Mouse (Mus musculus): ENCODE data around the gene Med20. TPM values are rescaled to one million over a fixed set of nuclear protein-coding genes. Genes with fewer than 3 reads are reported as not detected.

The Med20 gene
- polyA plus RNA-seq, 1 experiment from 2014 or later, result 50.2 TPM

- 85% methylated on average over 4 of the region's 4 CpGs for WGBS
- no peaks in the 10 kb centered on the region for H3K4me1 ChIP-seq
- H3K36me3 ChIP-seq, result no peaks in the 10 kb centered on the region
- H3K4me3 ChIP-seq, result no peak overlapping the region
- H3K27me3 ChIP-seq, result no peaks in the 10 kb centered on the region
- H3K9me3 ChIP-seq, result no peaks in the 10 kb centered on the region
- H3K27ac ChIP-seq (replicated peaks), result no peak overlapping the region
- H3K9ac ChIP-seq (replicated peaks), result no peak overlapping the region
- ATAC-seq (replicated peaks), result no peak
- no peak overlapping the region for H3K4me2 ChIP-seq (replicated peaks)
Observed at GRCm38 (mm10) chr17:47580962-47581361, 30.4 kb upstream of the Med20 start.

DNA sequence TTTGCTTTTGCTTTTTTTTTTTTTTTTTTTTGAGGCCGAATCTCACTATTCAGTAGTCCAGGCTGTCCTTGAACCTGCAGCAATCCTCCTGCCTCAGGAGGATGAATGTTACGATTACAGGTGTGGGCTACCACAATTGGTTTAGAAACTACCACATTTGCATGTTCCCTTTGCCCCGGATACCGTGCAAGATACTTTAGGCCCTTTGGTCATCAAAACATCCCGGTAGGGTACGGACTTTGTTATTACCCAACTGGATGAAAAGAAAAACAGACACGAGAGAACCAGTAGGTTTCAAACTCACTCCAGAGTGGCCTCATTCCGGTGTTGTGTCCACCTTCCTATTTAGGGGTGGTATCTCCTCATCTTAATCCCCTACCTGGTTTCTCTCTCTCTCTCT is 22.9 kb upstream of the Med20 start:
- no peak overlapping the region for H3K4me2 ChIP-seq (replicated peaks)
- H3K4me1 ChIP-seq, result peaks cover 7% of the 10 kb centered on the region
- no peaks in the 10 kb centered on the region for H3K36me3 ChIP-seq
- H3K27ac ChIP-seq (replicated peaks), result no peak overlapping the region
- no peak overlapping the region for H3K9ac ChIP-seq (replicated peaks)
- no peaks in the 10 kb centered on the region for H3K9me3 ChIP-seq
- no peak overlapping the region for H3K4me3 ChIP-seq
- 83% methylated on average over 8 of the region's 8 CpGs for WGBS
- no peaks in the 10 kb centered on the region for H3K27me3 ChIP-seq
- ATAC-seq (replicated peaks), result no peak

DNA sequence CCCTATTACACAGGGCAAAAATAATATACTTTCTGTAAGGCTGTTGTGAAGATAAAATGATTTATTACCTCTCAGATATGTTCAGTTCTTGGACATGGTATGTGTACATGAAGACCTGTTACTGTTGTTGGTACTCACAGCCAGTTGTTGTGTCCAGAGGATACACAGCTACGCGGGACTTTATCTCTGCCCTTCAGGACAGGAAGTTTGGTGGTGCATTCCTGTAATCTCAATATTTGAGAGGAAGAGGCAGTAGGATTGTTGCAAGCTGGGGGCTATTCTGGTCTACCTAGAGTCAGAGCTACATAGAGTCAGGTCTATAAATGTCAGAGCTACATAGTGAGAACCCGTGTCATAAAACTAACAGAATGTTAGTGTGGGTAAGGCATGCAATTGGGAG is 20.3 kb upstream of the Med20 start:
- 90% methylated on average over 3 of the region's 3 CpGs for WGBS
- Histone ChIP-seq H3K9ac (replicated peaks) (no peak overlapping the region), H3K4me3 (no peak overlapping the region), H3K27me3 (no peaks in the 10 kb centered on the region), H3K27ac (replicated peaks) (no peak overlapping the region), H3K4me1 (peaks cover 30% of the 10 kb centered on the region), H3K36me3 (no peaks in the 10 kb centered on the region), H3K9me3 (no peaks in the 10 kb centered on the region), H3K4me2 (replicated peaks) (no peak overlapping the region)
- ATAC-seq (replicated peaks), result no peak

GRCm38 (mm10) chr17:47593215-47593853 is 18.0 kb upstream of the Med20 start:
- peak overlapping the region; percentile 90 for H3K4me3 ChIP-seq
- H3K4me2 ChIP-seq (replicated peaks), result peak overlapping the region; percentile 84
- WGBS, result under 1% methylated on average over 61 of the region's 63 CpGs
- no peaks in the 10 kb centered on the region for H3K36me3 ChIP-seq
- ATAC-seq (replicated peaks), result peak; percentile 92
- H3K27ac ChIP-seq (replicated peaks), result peak overlapping the region; percentile 81
- H3K9me3 ChIP-seq, result no peaks in the 10 kb centered on the region
- peaks cover 45% of the 10 kb centered on the region for H3K4me1 ChIP-seq
- peak overlapping the region; percentile 64 for H3K9ac ChIP-seq (replicated peaks)
- H3K27me3 ChIP-seq, result no peaks in the 10 kb centered on the region

DNA sequence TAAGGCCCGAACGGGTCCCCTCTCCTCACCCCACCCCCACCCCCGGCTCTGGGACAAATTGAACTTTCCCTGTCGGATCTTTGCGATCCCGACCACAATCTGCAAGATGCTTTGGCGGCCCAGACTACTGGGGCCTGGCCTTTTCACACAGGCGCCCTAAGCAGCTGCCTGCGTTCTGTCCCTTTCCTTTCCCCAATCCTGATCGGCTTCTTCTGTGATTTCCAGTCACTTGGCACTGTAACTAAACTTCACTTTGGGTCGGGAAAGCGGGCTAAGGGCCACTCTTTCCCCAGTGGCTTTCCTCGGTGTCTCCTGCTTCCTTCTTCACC is 17.6 kb upstream of the Med20 start:
- peaks cover 45% of the 10 kb centered on the region for H3K4me1 ChIP-seq

DNA sequence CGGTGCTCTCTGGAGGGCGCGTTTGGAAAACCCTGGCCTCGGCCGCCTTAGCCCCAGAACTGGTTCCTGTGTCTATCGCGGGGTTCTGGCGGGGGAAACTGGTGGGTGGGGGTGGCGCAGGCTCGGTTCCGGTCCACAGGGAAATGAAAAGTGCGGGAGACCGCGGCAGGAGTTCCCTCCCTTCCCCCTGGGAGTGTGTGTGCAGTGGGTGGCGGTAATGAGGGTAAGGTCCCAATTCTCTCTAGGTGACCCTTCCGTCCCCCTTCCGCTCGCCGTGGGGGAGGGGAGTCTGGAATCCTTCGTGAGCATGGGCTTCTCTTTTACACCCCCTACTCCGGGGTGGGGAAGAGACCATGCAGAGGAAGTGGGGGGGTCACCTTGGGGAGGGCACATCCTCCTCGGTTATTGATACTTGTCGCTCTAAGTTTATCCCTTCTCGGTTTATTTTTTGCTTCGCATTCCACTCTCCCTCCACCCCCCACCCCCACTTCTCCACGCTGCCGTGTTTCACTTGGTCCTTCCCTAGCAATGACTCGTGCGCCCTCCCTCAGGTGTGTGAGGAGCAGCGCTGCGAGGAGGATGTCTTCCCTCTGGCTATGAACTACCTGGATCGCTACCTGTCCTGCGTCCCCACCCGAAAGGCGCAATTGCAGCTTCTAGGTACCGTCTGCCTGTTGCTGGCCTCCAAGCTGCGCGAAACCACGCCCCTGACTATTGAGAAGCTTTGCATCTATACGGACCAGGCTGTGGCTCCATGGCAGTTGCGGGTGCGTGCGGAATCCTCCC is 17.0 kb upstream of the Med20 start:
- peak overlapping the region; percentile 90 for H3K4me3 ChIP-seq
- 0 out of 2 replicates have a peak, but pooled peaks cover under 1% of the 10 kb centered on the region for H3K36me3 ChIP-seq
- peak overlapping the region; percentile 64 for H3K9ac ChIP-seq (replicated peaks)
- peak overlapping the region; percentile 81 for H3K27ac ChIP-seq (replicated peaks)
- 0 out of 2 replicates have a peak, but pooled peaks have one; percentile 0 for ATAC-seq (replicated peaks)
- no peaks in the 10 kb centered on the region for H3K9me3 ChIP-seq
- peak overlapping the region; percentile 84 for H3K4me2 ChIP-seq (replicated peaks)
- H3K27me3 ChIP-seq, result no peaks in the 10 kb centered on the region
- peaks cover 45% of the 10 kb centered on the region for H3K4me1 ChIP-seq
- under 1% methylated on average over 43 of the region's 43 CpGs for WGBS

More for the DNA sequence above, 17.6 kb upstream of the Med20 start:
- under 1% methylated on average over 13 of the region's 13 CpGs for WGBS
- Histone ChIP-seq H3K9ac (replicated peaks) (peak overlapping the region; percentile 64), H3K4me2 (replicated peaks) (peak overlapping the region; percentile 84), H3K27me3 (no peaks in the 10 kb centered on the region), H3K9me3 (no peaks in the 10 kb centered on the region), H3K4me3 (peak overlapping the region; percentile 90), H3K36me3 (no peaks in the 10 kb centered on the region), H3K27ac (replicated peaks) (peak overlapping the region; percentile 81)
- no peak; the same call in 1 of the 2 replicates for ATAC-seq (replicated peaks)

- H3K9ac ChIP-seq (replicated peaks), result peak overlapping the region; percentile 64
- peak overlapping the region; percentile 75 for H3K27ac ChIP-seq (replicated peaks)
- 0 out of 2 replicates have a peak, but pooled peaks cover 6% of the 10 kb centered on the region for H3K36me3 ChIP-seq
- H3K4me2 ChIP-seq (replicated peaks), result peak overlapping the region; percentile 84
- peak overlapping the region; percentile 90 for H3K4me3 ChIP-seq
- ATAC-seq (replicated peaks), result no peak
- WGBS, result 0% methylated on average over 8 of the region's 9 CpGs
- peaks cover 45% of the 10 kb centered on the region for H3K4me1 ChIP-seq
- H3K27me3 ChIP-seq, result no peaks in the 10 kb centered on the region
- H3K9me3 ChIP-seq, result no peaks in the 10 kb centered on the region
Observed at GRCm38 (mm10) chr17:47594969-47595247, 16.5 kb upstream of the Med20 start.

GRCm38 (mm10) chr17:47595248-47596161 is 15.9 kb upstream of the Med20 start:
- Histone ChIP-seq H3K4me1 (peaks cover 45% of the 10 kb centered on the region), H3K4me2 (replicated peaks) (peak overlapping the region; percentile 84), H3K9ac (replicated peaks) (peak overlapping the region; percentile 64), H3K9me3 (no peaks in the 10 kb centered on the region), H3K4me3 (peak overlapping the region; percentile 90), H3K36me3 (peaks cover 10% of the 10 kb centered on the region; the same call in 1 of the 2 replicates), H3K27me3 (no peaks in the 10 kb centered on the region), H3K27ac (replicated peaks) (peak overlapping the region; percentile 75)
- WGBS, result 1% methylated on average over 21 of the region's 21 CpGs
- ATAC-seq (replicated peaks), result no peak

- H3K9ac ChIP-seq (replicated peaks), result peak overlapping the region; percentile 64; the same call in 1 of the 2 replicates
- WGBS, result 13% methylated on average over 6 of the region's 6 CpGs
- H3K27ac ChIP-seq (replicated peaks), result peak overlapping the region; percentile 75
- peak overlapping the region; percentile 90; the same call in 1 of the 2 replicates for H3K4me3 ChIP-seq
- H3K9me3 ChIP-seq, result no peaks in the 10 kb centered on the region
- H3K4me2 ChIP-seq (replicated peaks), result peak overlapping the region; percentile 84
- peaks cover 45% of the 10 kb centered on the region for H3K4me1 ChIP-seq
- ATAC-seq (replicated peaks), result no peak
- H3K36me3 ChIP-seq, result peaks cover 16% of the 10 kb centered on the region
- no peaks in the 10 kb centered on the region for H3K27me3 ChIP-seq
Observed at GRCm38 (mm10) chr17:47596162-47596838, 15.1 kb upstream of the Med20 start.

GRCm38 (mm10) chr17:47596839-47597164 is 14.6 kb upstream of the Med20 start:
- H3K27me3 ChIP-seq, result no peaks in the 10 kb centered on the region
- H3K9ac ChIP-seq (replicated peaks), result no peak overlapping the region
- no peak for ATAC-seq (replicated peaks)
- no peaks in the 10 kb centered on the region for H3K9me3 ChIP-seq
- H3K27ac ChIP-seq (replicated peaks), result no peak overlapping the region; the same call in 1 of the 2 replicates
- 61% methylated on average over 5 of the region's 5 CpGs for WGBS
- H3K36me3 ChIP-seq, result peaks cover 21% of the 10 kb centered on the region
- no peak overlapping the region for H3K4me3 ChIP-seq
- no peak overlapping the region for H3K4me2 ChIP-seq (replicated peaks)
- H3K4me1 ChIP-seq, result peaks cover 45% of the 10 kb centered on the region

DNA sequence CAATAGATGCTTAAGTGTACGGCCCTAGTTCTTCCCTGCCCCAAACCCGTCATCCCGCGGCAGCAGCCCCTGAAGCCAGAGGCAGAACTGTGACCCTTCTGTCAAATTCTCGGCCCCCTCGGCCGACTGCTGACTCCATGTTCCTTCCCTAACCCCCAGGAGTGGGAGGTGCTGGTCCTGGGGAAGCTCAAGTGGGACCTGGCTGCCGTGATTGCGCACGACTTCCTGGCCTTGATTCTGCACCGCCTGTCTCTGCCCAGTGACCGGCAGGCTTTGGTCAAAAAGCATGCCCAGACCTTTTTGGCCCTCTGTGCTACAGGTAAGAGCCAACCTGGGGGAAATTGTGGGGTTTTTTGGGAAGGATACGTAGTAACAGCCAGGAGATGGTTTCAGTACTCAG is 14.1 kb upstream of the Med20 start:
- no peak for ATAC-seq (replicated peaks)
- Histone ChIP-seq H3K4me1 (peaks cover 45% of the 10 kb centered on the region), H3K4me2 (replicated peaks) (no peak overlapping the region), H3K4me3 (no peak overlapping the region), H3K9me3 (no peaks in the 10 kb centered on the region), H3K36me3 (peaks cover 25% of the 10 kb centered on the region), H3K9ac (replicated peaks) (no peak overlapping the region), H3K27ac (replicated peaks) (no peak overlapping the region), H3K27me3 (no peaks in the 10 kb centered on the region)
- 55% methylated on average over 13 of the region's 13 CpGs for WGBS
